Mouse (Mus musculus): Measurements from ENCODE around the gene Slc4a4.

DNA sequence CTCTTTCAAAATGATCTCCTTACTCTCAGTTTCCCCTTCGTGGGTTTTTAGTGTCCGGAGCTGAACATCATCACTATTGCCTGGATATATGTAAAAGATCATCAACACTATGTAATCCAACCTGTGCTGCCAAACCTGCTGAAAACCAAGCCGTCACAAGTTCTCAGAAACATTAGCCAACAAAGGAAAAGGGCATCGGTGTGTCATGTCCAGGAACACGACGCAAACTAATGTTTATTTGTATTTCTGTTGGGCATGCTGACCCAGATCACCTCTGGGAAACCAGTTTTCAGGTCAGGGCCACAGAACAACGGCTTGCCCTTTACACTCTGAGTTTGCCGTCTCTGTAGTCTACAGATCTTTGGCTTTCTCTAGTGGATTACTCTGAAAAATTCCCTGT lies 146.0 kb downstream of the Slc4a4 start:
- TF ChIP-seq CTCF (IDR thresholded peaks at IDR 0.05; ENCODE audit: low read depth) (no peak), EP300 (IDR thresholded peaks at IDR 0.05; ENCODE audit: low read depth) (no peak)
